Mouse (Mus musculus) layer of hippocampus, adult 9-10 months (tissue): ENCODE results near the gene Islr.

Experiments
- DNase-seq: peaks from one replicate; pipeline ENCODE4 v3.0.0; 2022; ENCODE audit warnings: low spot score

Gene Islr

GRCm38 (mm10) chr9:58112321-58112751 lies 91.8 kb downstream of the Islr start:
- DNase-seq: no peak

- DNase-seq: no peak
Observed at GRCm38 (mm10) chr9:58111431-58111830, 92.7 kb downstream of the Islr start.

GRCm38 (mm10) chr9:58110787-58111186 lies 93.3 kb downstream of the Islr start:
- DNase-seq: no peak

- no peak for DNase-seq
Observed at GRCm38 (mm10) chr9:58107494-58107893, 96.6 kb downstream of the Islr start.
